Mouse (Mus musculus): ENCODE measurements at regions not wholly inside any gene's neighbourhood (a gene's known extent, or its start where the extent isn't known, plus 50 kb on each side); places are given as distances from the start of the nearest gene placed in this dataset.

GRCm38 (mm10) chr1:88600145-88600544, 90.3 kb upstream of the Glrp1 start:
- TF ChIP-seq CTCF (IDR thresholded peaks at IDR 0.05) (no peak), EP300 (IDR thresholded peaks at IDR 0.05) (no peak)
